Mouse (Mus musculus): ENCODE results near the gene Ttc23.

DNA sequence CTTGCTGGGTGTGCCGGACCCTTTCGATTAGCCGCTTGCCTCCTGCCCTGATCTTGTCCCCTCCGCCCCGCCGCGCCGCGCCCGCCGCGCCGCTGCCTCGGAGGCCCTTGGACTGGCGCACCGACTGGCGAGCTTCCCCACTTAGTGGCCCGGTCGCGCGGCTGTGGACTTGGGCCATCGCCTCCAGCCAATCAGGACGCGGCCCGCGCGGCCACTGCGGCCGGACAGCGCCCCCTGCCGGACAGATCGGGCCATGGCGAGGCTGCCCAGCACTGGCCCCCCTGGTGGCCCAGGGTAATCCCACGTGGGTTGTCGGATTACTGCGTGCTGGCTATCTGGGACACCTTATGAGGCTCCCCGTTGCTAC, 112.4 kb downstream of the Ttc23 start, which contains the start of gene Synm:
- TF ChIP-seq POLR2A (IDR thresholded peaks at IDR 0.05; ENCODE audit: borderline replicate concordance, insufficient read depth, low read length) (0 out of 2 replicates have a peak, but pooled peaks have one; percentile 29), CTCF (IDR thresholded peaks at IDR 0.05; ENCODE audit: borderline replicate concordance, insufficient read depth, low read depth, low read length) (peak; percentile 80)
